Mouse (Mus musculus) ES-E14 (cell line): ENCODE measurements at regions not wholly inside any gene's neighbourhood (a gene's known extent, or its start where the extent isn't known, plus 50 kb on each side); places are given as distances from the start of the nearest gene placed in this dataset.

Source experiments
- DNase-seq: peaks from one replicate; pipeline ENCODE4 v3.0.0-alpha.2; 2013; ENCODE audit warnings: low read depth, low spot score
- H3K27ac ChIP-seq: 2 replicates; pipeline ENCODE4 v1.5.1; 2012; ENCODE audit warnings: low read depth, mild to moderate bottlenecking, low read length, moderate library complexity, mixed read lengths; ENCODE audit not compliant: poor library complexity, insufficient read depth, severe bottlenecking
- H3K36me3 ChIP-seq: 2 replicates; pipeline ENCODE4 v1.6.1; 2012; ENCODE audit warnings: mild to moderate bottlenecking, low read length, moderate library complexity, mixed read lengths; ENCODE audit not compliant: control insufficient read depth, poor library complexity, insufficient read depth, severe bottlenecking
- H3K4me1 ChIP-seq, 2 experiments: fragments of 150-350 bp in 1 of 2; sonication (generic) in 1 of 2; 2 replicates each; pipeline ENCODE4 v1.6.1; 2012; ENCODE audit warnings: low read length in 2 of 2, mild to moderate bottlenecking in 1 of 2, mixed read lengths in 1 of 2; ENCODE audit not compliant: control insufficient read depth in 2 of 2, insufficient read depth in 2 of 2, poor library complexity in 1 of 2
- H3K4me3 ChIP-seq, 2 experiments: fragments of 150-350 bp in 1 of 2; sonication (generic) in 1 of 2; 2 replicates each; pipeline ENCODE4 v1.5.1; 2012; ENCODE audit warnings: low read length in 2 of 2, low read depth in 1 of 2, mild to moderate bottlenecking in 1 of 2, mixed read lengths in 1 of 2; ENCODE audit not compliant: insufficient read depth in 1 of 2, poor library complexity in 1 of 2, severe bottlenecking in 1 of 2
- H3K9ac ChIP-seq: 2 replicates; pipeline ENCODE4 v1.6.1; 2012; ENCODE audit warnings: low read depth, mild to moderate bottlenecking, low read length, mixed read lengths; ENCODE audit not compliant: poor library complexity, insufficient read depth, severe bottlenecking
- H3K9me3 ChIP-seq: fragments of 150-350 bp; sonication (generic); 2 replicates; pipeline ENCODE4 v1.6.1; 2012; ENCODE audit warnings: low read depth, mild to moderate bottlenecking, low read length; ENCODE audit not compliant: control insufficient read depth, insufficient read depth
- CHD2 ChIP-seq: IDR thresholded peaks from 2 replicates; pipeline ENCODE4 v1.6.1; 2014; ENCODE audit warnings: mild to moderate bottlenecking, low read depth, low read length, inconsistent platforms
- HCFC1 ChIP-seq: IDR thresholded peaks from 2 replicates; pipeline ENCODE4 v1.6.1; 2012; ENCODE audit warnings: low read length, inconsistent platforms, borderline replicate concordance; ENCODE audit not compliant: insufficient read depth
- MAFK ChIP-seq: IDR thresholded peaks from 2 replicates; pipeline ENCODE4 v1.6.1; 2014; ENCODE audit warnings: mild to moderate bottlenecking, low read depth, low read length, inconsistent platforms; ENCODE audit not compliant: insufficient read depth
- ZC3H11A ChIP-seq: IDR thresholded peaks from 2 replicates; pipeline ENCODE4 v1.6.1; 2012; ENCODE audit warnings: low read depth, mild to moderate bottlenecking, inconsistent platforms, low read length, borderline replicate concordance
- ZNF384 ChIP-seq: IDR thresholded peaks from 2 replicates; pipeline ENCODE4 v1.6.1; 2012; ENCODE audit warnings: low read depth, low read length, inconsistent platforms
- in situ Hi-C, 2 experiments: fragments of 600-800 bp; cut with MboI; formaldehyde crosslinking; loops; one replicate each; pipeline ENCODE4 v1.15.1; 2025; ENCODE audit warnings: low sequenced_read_pairs in 2 of 2, inconsistent platforms in 1 of 2; ENCODE audit not compliant: unreplicated experiment in 2 of 2

GRCm38 (mm10) chr9:84356167-84356566 is 431.2 kb downstream of the Bckdhb start:
- Histone ChIP-seq H3K9me3 (no peaks in the 10 kb centered on the region), H3K36me3 (no peaks in the 10 kb centered on the region), H3K4me3 (no peak overlapping the region), H3K4me1 (no peaks in the 10 kb centered on the region), H3K9ac (no peak overlapping the region), H3K27ac (no peak overlapping the region)
- in situ Hi-C loops: no loop called here
- no peak for DNase-seq
- TF ChIP-seq ZC3H11A: no peak
- TF ChIP-seq CHD2: no peak
- no peak for TF ChIP-seq HCFC1
- no peak for TF ChIP-seq ZNF384
- no peak for TF ChIP-seq MAFK

GRCm38 (mm10) chr9:84359879-84360278 is 434.9 kb downstream of the Bckdhb start:
- Histone ChIP-seq H3K4me1 (no peaks in the 10 kb centered on the region), H3K4me3 (no peak overlapping the region), H3K36me3 (no peaks in the 10 kb centered on the region), H3K9ac (no peak overlapping the region), H3K27ac (no peak overlapping the region), H3K9me3 (no peaks in the 10 kb centered on the region)
- TF ChIP-seq ZC3H11A (no peak), CHD2 (no peak), MAFK (no peak), HCFC1 (no peak), ZNF384 (no peak)
- in situ Hi-C loops: no loop called here
- no peak for DNase-seq

GRCm38 (mm10) chr9:84360484-84360883 is 435.5 kb downstream of the Bckdhb start:
- Histone ChIP-seq H3K9ac (no peak overlapping the region), H3K4me3 (no peak overlapping the region), H3K27ac (no peak overlapping the region), H3K9me3 (no peaks in the 10 kb centered on the region), H3K36me3 (no peaks in the 10 kb centered on the region), H3K4me1 (no peaks in the 10 kb centered on the region)
- in situ Hi-C loops: no loop called here
- TF ChIP-seq ZC3H11A (no peak), MAFK (no peak), ZNF384 (no peak), CHD2 (no peak), HCFC1 (no peak)
- DNase-seq: no peak

GRCm38 (mm10) chr9:84363478-84363877 is 438.5 kb downstream of the Bckdhb start:
- no peaks in the 10 kb centered on the region for H3K9me3 ChIP-seq

GRCm38 (mm10) chr9:84369200-84369599 is 444.3 kb downstream of the Bckdhb start:
- in situ Hi-C loops: no loop called here
- DNase-seq: no peak
- H3K36me3 ChIP-seq: no peaks in the 10 kb centered on the region

More at GRCm38 (mm10) chr9:84363478-84363877, 438.5 kb downstream of the Bckdhb start:
- no peak for TF ChIP-seq HCFC1
- no peak for TF ChIP-seq CHD2
- no peak for TF ChIP-seq ZNF384
- TF ChIP-seq MAFK: no peak
- TF ChIP-seq ZC3H11A: no peak
- no peaks in the 10 kb centered on the region for H3K4me1 ChIP-seq
- in situ Hi-C loops: no loop called here
- DNase-seq: no peak
- H3K9ac ChIP-seq: no peak overlapping the region
- no peak overlapping the region for H3K27ac ChIP-seq
- no peaks in the 10 kb centered on the region for H3K36me3 ChIP-seq
- no peak overlapping the region for H3K4me3 ChIP-seq

More at GRCm38 (mm10) chr9:84369200-84369599, 444.3 kb downstream of the Bckdhb start:
- no peaks in the 10 kb centered on the region for H3K9me3 ChIP-seq
- TF ChIP-seq ZC3H11A: no peak
- no peak for TF ChIP-seq CHD2
- no peak for TF ChIP-seq HCFC1
- TF ChIP-seq ZNF384: no peak
- TF ChIP-seq MAFK: no peak
- no peak overlapping the region for H3K4me3 ChIP-seq
- no peak overlapping the region for H3K27ac ChIP-seq
- H3K4me1 ChIP-seq: no peaks in the 10 kb centered on the region
- no peak overlapping the region for H3K9ac ChIP-seq
